Mouse (Mus musculus) heart, adult 2 months (tissue): Measurements from ENCODE around the gene Olfr1420.

Experiments
- CTCF ChIP-seq: fragments of 200-600 bp; IDR thresholded peaks from 2 replicates; pipeline ENCODE4 v1.8.1; 2022; ENCODE audit warnings: antibody characterized with exemption, mild to moderate bottlenecking, moderate library complexity
- EP300 ChIP-seq: fragments of 200-500 bp; IDR thresholded peaks from 2 replicates; pipeline ENCODE4 v1.6.1; 2011; ENCODE audit warnings: low read depth, low read length, control low read depth; ENCODE audit not compliant: insufficient read depth
- POLR2A ChIP-seq: fragments of 200-500 bp; IDR thresholded peaks from 2 replicates; pipeline ENCODE4 v1.6.1; 2011; ENCODE audit warnings: mild to moderate bottlenecking, low read depth, low read length, control low read depth; ENCODE audit not compliant: insufficient read depth

- TF ChIP-seq CTCF (no peak), POLR2A (no peak), EP300 (no peak)
These were observed 24.7 kb downstream of the Olfr1420 start for GRCm38 (mm10) chr19:11911021-11911420.
